Mouse (Mus musculus): ENCODE measurements around the gene Eif3k.

DNA sequence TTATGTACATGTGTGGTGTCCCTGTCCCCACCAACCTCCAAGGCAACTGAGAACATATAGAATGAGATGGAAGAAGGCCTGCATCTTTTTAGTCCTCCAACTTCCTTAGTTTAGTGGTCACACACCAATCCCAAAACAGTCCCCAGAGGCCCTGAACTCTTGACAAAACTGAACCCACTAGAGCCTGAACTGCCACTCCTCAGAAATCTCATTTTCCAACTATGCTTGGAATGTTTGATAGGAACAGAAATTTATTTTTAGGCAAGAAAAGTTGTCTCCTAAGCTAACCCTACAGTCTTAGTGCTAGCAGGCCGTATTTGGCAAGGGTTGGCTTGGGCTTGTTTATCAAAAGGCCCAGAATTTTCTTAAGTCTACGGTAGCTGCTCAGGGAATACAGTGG lies 29.9 kb downstream of the Eif3k start:
- no peak for TF ChIP-seq POLR2A (IDR thresholded peaks at IDR 0.05; ENCODE audit: insufficient read length, low read depth)
- no peak for TF ChIP-seq USF1 (IDR thresholded peaks at IDR 0.05; ENCODE audit: low read depth)
- TF ChIP-seq TCF12 (IDR thresholded peaks at IDR 0.05; ENCODE audit: insufficient read depth, poor library complexity, severe bottlenecking): no peak
- TF ChIP-seq MAX (IDR thresholded peaks at IDR 0.05; ENCODE audit: low read depth): no peak

All from myocyte (in vitro differentiated cells).